Mouse (Mus musculus) bone marrow macrophage, adult 2 months (primary cell): ENCODE measurements around the gene Mrps5.

ENCODE experiments used
- CTCF ChIP-seq: IDR thresholded peaks from 2 replicates; pipeline ENCODE4 v1.5.1; 2012; ENCODE audit warnings: low read depth, mild to moderate bottlenecking, low read length, moderate library complexity
- POLR2A ChIP-seq: IDR thresholded peaks from 2 replicates; pipeline ENCODE4 v1.6.1; 2012; ENCODE audit warnings: mild to moderate bottlenecking, low read depth, low read length, borderline replicate concordance

DNA sequence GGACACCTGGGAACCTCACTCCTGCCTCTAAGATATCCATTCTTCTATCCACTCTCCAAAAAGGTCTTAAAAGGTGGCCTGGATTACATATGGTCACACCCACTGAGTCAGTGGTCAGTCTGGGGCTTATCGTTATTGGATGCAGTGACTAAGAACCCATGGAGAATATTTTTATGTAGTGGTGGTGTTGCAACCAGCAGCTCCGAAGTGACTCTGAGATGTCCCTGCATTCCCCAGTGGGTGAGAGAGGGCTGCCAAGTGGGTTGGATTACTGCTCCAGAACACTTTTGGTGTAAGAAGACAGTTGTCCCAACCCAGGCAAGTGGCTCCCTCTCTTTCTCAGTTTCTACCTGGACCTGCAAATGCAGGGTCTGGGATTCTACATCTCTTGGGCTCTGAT lies 65.8 kb downstream of the Mrps5 start:
- no peak for TF ChIP-seq CTCF
- no peak for TF ChIP-seq POLR2A
